Mouse (Mus musculus) yolk sac, embryonic 10.5 days (tissue): Measurements from ENCODE around the gene Aldh16a1.
A peak's percentile ranks its signal among the peaks of the same experiment; 100 is the strongest.
"Not testable (repeated sequence)": the region's sequence is repeated elsewhere in the genome, so short reads cannot be mapped to it uniquely, and the experiment has no call there.

Experiments used
- DNase-seq: peaks from one replicate; pipeline ENCODE4 v3.0.0-alpha.2; 2017; ENCODE audit warnings: low spot score

The Aldh16a1 gene

GRCm38 (mm10) chr7:45178550-45178949, 24.2 kb upstream of the Aldh16a1 start:
- DNase-seq: no peak

- no peak for DNase-seq
Measured at GRCm38 (mm10) chr7:45176356-45176755, 22.0 kb upstream of the Aldh16a1 start.

GRCm38 (mm10) chr7:45175929-45176328, 21.5 kb upstream of the Aldh16a1 start:
- no peak for DNase-seq

- DNase-seq: no peak
Measured at GRCm38 (mm10) chr7:45175398-45175797, 21.0 kb upstream of the Aldh16a1 start.

- no peak for DNase-seq
Measured at GRCm38 (mm10) chr7:45174567-45175280, 20.3 kb upstream of the Aldh16a1 start.

GRCm38 (mm10) chr7:45173772-45174171, 19.4 kb upstream of the Aldh16a1 start:
- not testable (repeated sequence) for DNase-seq

- DNase-seq: no peak
Measured at GRCm38 (mm10) chr7:45172974-45173373, 18.6 kb upstream of the Aldh16a1 start.

- DNase-seq: no peak
Measured at GRCm38 (mm10) chr7:45169495-45169894, 15.1 kb upstream of the Aldh16a1 start.

GRCm38 (mm10) chr7:45168656-45169055, 14.3 kb upstream of the Aldh16a1 start:
- no peak for DNase-seq

- DNase-seq: no peak
Measured at GRCm38 (mm10) chr7:45167761-45168445, 13.5 kb upstream of the Aldh16a1 start.

GRCm38 (mm10) chr7:45166950-45167401, 12.6 kb upstream of the Aldh16a1 start:
- DNase-seq: no peak

GRCm38 (mm10) chr7:45165701-45166100, 11.3 kb upstream of the Aldh16a1 start:
- no peak for DNase-seq

- DNase-seq: no peak
Measured at GRCm38 (mm10) chr7:45164833-45165232, 10.4 kb upstream of the Aldh16a1 start.

- no peak for DNase-seq
Measured at GRCm38 (mm10) chr7:45163735-45164490, 9.5 kb upstream of the Aldh16a1 start, which contains the start of gene Slc17a7. Gene Slc17a7, plus strand, starts transcription at chr7:45163949.

- no peak for DNase-seq
Measured at GRCm38 (mm10) chr7:45162996-45163615, 8.7 kb upstream of the Aldh16a1 start.

- no peak for DNase-seq
Measured at GRCm38 (mm10) chr7:45162551-45162950, 8.2 kb upstream of the Aldh16a1 start.

- DNase-seq: peak; percentile 89
Measured at GRCm38 (mm10) chr7:45161612-45162473, 7.5 kb upstream of the Aldh16a1 start.

GRCm38 (mm10) chr7:45160866-45161265, 6.5 kb upstream of the Aldh16a1 start:
- no peak for DNase-seq

- no peak for DNase-seq
Measured at GRCm38 (mm10) chr7:45160316-45160800, 6.0 kb upstream of the Aldh16a1 start.

GRCm38 (mm10) chr7:45158991-45159390, 4.6 kb upstream of the Aldh16a1 start:
- no peak for DNase-seq

- DNase-seq: no peak
Measured at GRCm38 (mm10) chr7:45157459-45157858, 3.1 kb upstream of the Aldh16a1 start.
